Comparison of ENCODE assay signal across 10 mouse cellular contexts in the genomic region with DNA sequence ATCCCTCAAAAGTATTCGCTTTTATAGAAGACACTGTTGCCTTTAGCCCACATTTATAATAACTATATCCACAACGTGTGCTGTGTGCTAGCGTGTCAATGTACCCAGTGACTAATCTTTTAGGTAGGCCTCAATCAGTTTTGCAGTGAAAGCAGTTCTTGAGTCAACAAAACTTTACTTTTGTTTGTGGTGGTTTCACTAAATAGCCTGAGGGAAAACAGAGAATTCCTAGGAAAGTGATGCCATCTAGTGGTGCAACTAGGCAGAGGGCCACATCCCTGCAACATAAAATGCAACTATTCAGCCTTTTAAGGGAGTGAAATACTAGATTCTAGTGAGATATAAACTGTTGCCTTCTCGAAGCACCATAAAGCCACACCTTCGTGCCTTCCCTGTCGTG. TPM values are rescaled to one million over a fixed set of nuclear protein-coding genes. Genes with fewer than 3 reads are reported as not detected.
DNase-seq lines count a peak whose midpoint lies in the region; ATAC-seq and TF ChIP-seq lines count a peak whose summit lies in the region.
"Had no signal": no experiment of that assay in that cellular context is flagged by ENCODE, and none has a peak within 500 bp of the region (broad histone marks: within the 10 kb centered on the region; RNA-seq: fewer than 3 reads in every experiment).

No protein-coding gene starts in this region.

- H3K4me3 ChIP-seq in forebrain, embryonic 11.5 days (ENCODE audit: low read depth, low read length): no peak overlapping the region
- H3K4me3 ChIP-seq in forebrain, embryonic 12.5 days (replicated peaks): no peak overlapping the region
- no peak overlapping the region for H3K4me3 ChIP-seq in kidney, postnatal 0 days (replicated peaks; ENCODE audit: low read depth, low read length)
- no peak overlapping the region for H3K4me3 ChIP-seq in limb, embryonic 14.5 days (replicated peaks; ENCODE audit: low read length)
- H3K4me3 ChIP-seq: limb, embryonic 13.5 days; stomach, embryonic 15.5 days had no signal

- H3K27ac ChIP-seq in forebrain, embryonic 11.5 days (ENCODE audit: low read depth, low read length): no peak overlapping the region
- no peak overlapping the region for H3K27ac ChIP-seq in forebrain, embryonic 12.5 days
- no peak overlapping the region for H3K27ac ChIP-seq in kidney, postnatal 0 days
- no peak overlapping the region for H3K27ac ChIP-seq in limb, embryonic 14.5 days (replicated peaks; ENCODE audit: low read depth, low read length)
- H3K27ac ChIP-seq: limb, embryonic 13.5 days; stomach, embryonic 15.5 days had no signal

- WGBS in forebrain, embryonic 11.5 days: 32% methylated on average over 6 of the region's 6 CpGs
- 32% methylated on average over 6 of the region's 6 CpGs for WGBS in forebrain, embryonic 12.5 days
- WGBS in kidney, postnatal 0 days: 21% methylated on average over 6 of the region's 6 CpGs
- WGBS in limb, embryonic 14.5 days: 24% methylated on average over 6 of the region's 6 CpGs

- DNase-seq in forebrain, embryonic 11.5 days (ENCODE audit: low spot score): peak; percentile 51
- DNase-seq in 3T3-L1 (ENCODE audit: low read depth, low spot score): peak; percentile 92
- DNase-seq in adrenal gland, postnatal 10 days: peak; percentile 64
- DNase-seq in fibroblast of lung, adult 2 months (ENCODE audit: low read depth): peak; percentile 49
- DNase-seq in kidney, postnatal 0 days (ENCODE audit: low spot score): peak; percentile 91
- peak; percentile 80 for DNase-seq in limb, embryonic 14.5 days (ENCODE audit: low spot score)
- DNase-seq in right cerebral cortex, postnatal 36 days (ENCODE audit: low spot score in 2 of 2): peak; percentile 9 to 14

- peak; percentile 97 for TF ChIP-seq CTCF in kidney, postnatal 0 days (IDR thresholded peaks at IDR 0.05; ENCODE audit: low read depth)

- no peak overlapping the region for H3K4me2 ChIP-seq in forebrain, embryonic 11.5 days (ENCODE audit: low read depth, low read length, severe bottlenecking)
- H3K4me2 ChIP-seq in forebrain, embryonic 12.5 days: no peak overlapping the region
- H3K4me2 ChIP-seq in kidney, postnatal 0 days (ENCODE audit: low read length): no peak overlapping the region
- no peak overlapping the region for H3K4me2 ChIP-seq in limb, embryonic 14.5 days (replicated peaks; ENCODE audit: low read depth, low read length, severe bottlenecking)
- H3K4me2 ChIP-seq: limb, embryonic 13.5 days; stomach, embryonic 15.5 days had no signal

- no peaks in the 10 kb centered on the region for H3K4me1 ChIP-seq in forebrain, embryonic 11.5 days (replicated peaks; ENCODE audit: control insufficient read depth, insufficient read depth, low read length)
- no peaks in the 10 kb centered on the region for H3K4me1 ChIP-seq in forebrain, embryonic 12.5 days
- H3K4me1 ChIP-seq in kidney, postnatal 0 days (replicated peaks; ENCODE audit: insufficient read depth, low read length): no peaks in the 10 kb centered on the region
- H3K4me1 ChIP-seq in limb, embryonic 14.5 days (ENCODE audit: control insufficient read depth, insufficient read depth, low read length): no peaks in the 10 kb centered on the region
- H3K4me1 ChIP-seq: limb, embryonic 13.5 days; stomach, embryonic 15.5 days had no signal

- no peak for ATAC-seq in forebrain, embryonic 11.5 days (replicated peaks; ENCODE audit: low FRiP score)
- ATAC-seq in forebrain, embryonic 12.5 days (ENCODE audit: low FRiP score): no peak
- peak; percentile 21; the same call in 1 of the 2 replicates for ATAC-seq in kidney, postnatal 0 days (replicated peaks; ENCODE audit: low FRiP score, low read depth)
- peak; percentile 19; the same call in 1 of the 2 replicates for ATAC-seq in limb, embryonic 14.5 days (ENCODE audit: low FRiP score, low read depth)

- H3K9me3 ChIP-seq in forebrain, embryonic 11.5 days (ENCODE audit: control insufficient read depth, low read length): no peaks in the 10 kb centered on the region
- H3K9me3 ChIP-seq in forebrain, embryonic 12.5 days: no peaks in the 10 kb centered on the region
- H3K9me3 ChIP-seq in kidney, postnatal 0 days (replicated peaks; ENCODE audit: low read length): no peaks in the 10 kb centered on the region
- no peaks in the 10 kb centered on the region for H3K9me3 ChIP-seq in limb, embryonic 14.5 days (ENCODE audit: control insufficient read depth, low read length)
- H3K9me3 ChIP-seq: limb, embryonic 13.5 days; stomach, embryonic 15.5 days had no signal

- no peak overlapping the region for H3K9ac ChIP-seq in forebrain, embryonic 11.5 days (ENCODE audit: low read length)
- H3K9ac ChIP-seq in forebrain, embryonic 12.5 days: no peak overlapping the region
- no peak overlapping the region for H3K9ac ChIP-seq in kidney, postnatal 0 days (ENCODE audit: low read depth, low read length)
- H3K9ac ChIP-seq in limb, embryonic 14.5 days (ENCODE audit: low read depth, low read length, severe bottlenecking): no peak overlapping the region
- H3K9ac ChIP-seq: limb, embryonic 13.5 days; stomach, embryonic 15.5 days had no signal

- no peaks in the 10 kb centered on the region for H3K27me3 ChIP-seq in forebrain, embryonic 11.5 days (ENCODE audit: control insufficient read depth, insufficient read depth, low read length)
- H3K27me3 ChIP-seq in forebrain, embryonic 12.5 days: no peaks in the 10 kb centered on the region
- no peaks in the 10 kb centered on the region for H3K27me3 ChIP-seq in kidney, postnatal 0 days (ENCODE audit: insufficient read depth, low read length)
- H3K27me3 ChIP-seq in limb, embryonic 14.5 days (ENCODE audit: control insufficient read depth, insufficient read depth, low read length): no peaks in the 10 kb centered on the region
- H3K27me3 ChIP-seq: limb, embryonic 13.5 days; stomach, embryonic 15.5 days had no signal

- H3K36me3 ChIP-seq in forebrain, embryonic 11.5 days (ENCODE audit: control insufficient read depth, insufficient read depth, low read length): no peaks in the 10 kb centered on the region
- H3K36me3 ChIP-seq in forebrain, embryonic 12.5 days (replicated peaks): no peaks in the 10 kb centered on the region
- no peaks in the 10 kb centered on the region for H3K36me3 ChIP-seq in kidney, postnatal 0 days (ENCODE audit: insufficient read depth, low read length)
- H3K36me3 ChIP-seq in limb, embryonic 14.5 days (ENCODE audit: control insufficient read depth, insufficient read depth, low read length): no peaks in the 10 kb centered on the region
- H3K36me3 ChIP-seq: limb, embryonic 13.5 days; stomach, embryonic 15.5 days had no signal

- no peak for TF ChIP-seq POLR2A in limb, embryonic 14.5 days (IDR thresholded peaks at IDR 0.05; ENCODE audit: borderline replicate concordance, extremely low read depth, insufficient read depth, insufficient read length)

RNA-seq across cellular contexts. Expression of a gene that starts 25.7 kb away (rescaled TPM):
- polyA plus RNA-seq in forebrain, embryonic 11.5 days (2014; fragmentation: Nextera tagmentation; extraction: Ambion mirVana): 0.91 and 1.3 TPM in 2 replicates
- 1.0 and 1.3 TPM in 2 replicates for polyA plus RNA-seq in forebrain, embryonic 12.5 days (2016; fragmentation: Nextera tagmentation; extraction: Ambion mirVana)
- total RNA-seq in adrenal gland, postnatal 10 days (2021): 1 to 10 TPM; 6.1 to 9.5 TPM
- 30.1 and 33.6 TPM in 2 replicates for polyA plus RNA-seq in kidney, postnatal 0 days (2015; fragmentation: Nextera tagmentation; extraction: Ambion mirVana)
- polyA plus RNA-seq in limb, embryonic 14.5 days (2012; rRNA removed): 0.45 and 0.73 TPM in 2 replicates
- polyA plus RNA-seq in limb, embryonic 14.5 days (2014; fragmentation: Nextera tagmentation; extraction: Ambion mirVana): 0.66 and 1.3 TPM in 2 replicates

Comparison
In these comparisons a context has a peak if more than half of its experiments do, and no peak if none do; other contexts are left out.
1. ATAC-seq: peak in kidney, postnatal 0 days (single experiment) and limb, embryonic 14.5 days (single experiment); none in forebrain, embryonic 11.5 days (single experiment) and forebrain, embryonic 12.5 days (single experiment).
2. DNase-seq: peak in every context shown above with its lines; median percentile 92 in 3T3-L1; 91 in kidney, postnatal 0 days; 80 in limb, embryonic 14.5 days; 64 in adrenal gland, postnatal 10 days; 51 in forebrain, embryonic 11.5 days; 49 in fibroblast of lung, adult 2 months; 12 in right cerebral cortex, postnatal 36 days.
3. RNA of a gene that starts 25.7 kb away (polyA plus RNA-seq): 30.1 to 33.6 TPM in kidney, postnatal 0 days; 0.91 to 1.3 TPM in forebrain, embryonic 11.5 days, 0.45 to 1.3 TPM in limb, embryonic 14.5 days and 1.0 to 1.3 TPM in forebrain, embryonic 12.5 days; every median in the first group is over 10 times any median in the second.